Mouse (Mus musculus) stomach, embryonic 14.5 days (tissue): ENCODE results near the gene Mapk10. TPM values are rescaled to one million over a fixed set of nuclear protein-coding genes. Genes with fewer than 3 reads are reported as not detected.

Source experiments
- ATAC-seq: fragments of 200-750 bp; cut with Nextera tagmentation; 2 replicates; pipeline ENCODE4 v1.8.0; 2017; ENCODE audit warnings: low read depth, moderate TSS enrichment; ENCODE audit not compliant: insufficient number of reproducible peaks, insufficient read depth, low FRiP score
- H3K27ac ChIP-seq: fragments of 300-500 bp; sonication (generic); 2 replicates; pipeline ENCODE4 v1.5.1; 2014; ENCODE audit warnings: mild to moderate bottlenecking, low read length, moderate library complexity, mixed read lengths
- H3K27me3 ChIP-seq: fragments of 300-500 bp; sonication (generic); 2 replicates; pipeline ENCODE4 v1.6.1; 2014; ENCODE audit warnings: low read length, control low read depth, mixed read lengths; ENCODE audit not compliant: control insufficient read depth, insufficient read depth
- H3K36me3 ChIP-seq: fragments of 300-500 bp; sonication (generic); 2 replicates; pipeline ENCODE4 v1.6.1; 2014; ENCODE audit warnings: mild to moderate bottlenecking, control low read depth, low read length, moderate library complexity, mixed read lengths; ENCODE audit not compliant: control insufficient read depth, insufficient read depth
- H3K4me1 ChIP-seq: fragments of 300-500 bp; sonication (generic); 2 replicates; pipeline ENCODE4 v1.6.1; 2014; ENCODE audit warnings: low read length, control low read depth, mixed read lengths; ENCODE audit not compliant: control insufficient read depth, insufficient read depth
- H3K4me2 ChIP-seq: fragments of 300-500 bp; sonication (generic); replicated peaks from 2 replicates; pipeline ENCODE4 v1.6.1; 2014; ENCODE audit warnings: low read depth, low read length, control low read depth
- H3K4me3 ChIP-seq: fragments of 300-500 bp; sonication (generic); 2 replicates; pipeline ENCODE4 v1.5.1; 2014; ENCODE audit warnings: low read depth, low read length, control low read depth
- H3K9ac ChIP-seq: fragments of 300-500 bp; sonication (generic); replicated peaks from 2 replicates; pipeline ENCODE4 v1.6.1; 2014; ENCODE audit warnings: low read depth, mild to moderate bottlenecking, control low read depth, low read length, moderate library complexity, mixed read lengths
- H3K9me3 ChIP-seq: fragments of 300-500 bp; sonication (generic); 2 replicates; pipeline ENCODE4 v1.6.1; 2016; ENCODE audit warnings: low read depth, low read length, control low read depth; ENCODE audit not compliant: control insufficient read depth
- WGBS: fragments of 180-500 bp; shearing (Covaris S2); extraction: QIAGEN DNeasy Blood & Tissue Kit; methylation state at CpG from one replicate; pipeline ENCODE4 v1.1.7; 2014; 5-methylcytosine and 5-hydroxymethylcytosine counted together
- polyA plus RNA-seq: library from polyadenylated mRNA; unstranded; fragments of >200 nt; fragmentation: Nextera tagmentation; extraction: Ambion mirVana; gene quantifications from 2 replicates; pipeline ENCODE4 v1.2.1, GENCODE M21; 2014

Gene Mapk10
- polyA plus RNA-seq, 1 experiment from 2014 or later: 12.7 TPM

DNA sequence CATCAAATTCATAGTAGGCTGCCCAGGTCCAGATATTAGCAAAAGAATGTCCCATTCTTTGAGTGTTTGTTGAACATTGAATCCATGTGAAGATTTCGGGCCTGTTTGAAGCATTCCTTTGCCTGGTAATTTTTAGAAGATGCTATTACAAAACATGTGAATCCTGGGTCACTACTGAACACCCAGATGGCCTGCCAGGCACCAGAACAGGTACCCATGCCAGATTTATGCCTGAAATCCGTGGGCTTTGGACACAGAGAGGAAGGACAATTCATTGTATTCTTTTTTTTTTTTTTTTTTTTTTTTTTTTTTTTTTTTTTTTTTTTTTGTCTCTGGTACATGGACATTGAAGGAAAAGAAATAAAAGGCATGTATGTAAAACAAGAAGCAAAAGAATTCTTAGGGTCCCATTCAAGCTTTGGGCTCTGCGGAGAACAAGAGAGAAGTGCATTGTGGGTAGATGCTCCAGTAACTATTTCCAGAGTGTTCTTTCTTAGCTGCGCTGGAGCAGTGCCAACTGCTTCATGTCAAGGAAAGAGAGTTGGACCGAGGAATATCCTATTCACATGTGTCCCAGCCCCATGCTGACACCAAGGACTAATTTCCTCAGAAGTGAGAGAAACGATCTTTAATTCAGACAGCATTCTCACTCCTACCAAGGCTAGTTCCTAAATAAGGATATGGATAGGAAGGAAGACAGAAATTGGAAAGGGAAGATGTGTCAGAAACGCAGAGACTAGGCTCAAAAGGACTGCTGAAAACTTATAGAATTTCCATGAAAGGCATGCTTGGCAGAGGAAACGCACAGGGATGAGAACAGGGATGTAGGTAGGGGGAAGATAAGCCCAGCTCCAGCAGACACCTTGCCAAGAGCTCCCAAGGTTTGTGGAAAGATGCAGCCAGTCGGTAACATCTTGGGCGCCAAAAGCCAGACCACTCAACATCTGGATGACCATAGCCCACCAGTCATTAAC is 105.4 kb downstream of the Mapk10 start:
- no peaks in the 10 kb centered on the region for H3K9me3 ChIP-seq
- no peak overlapping the region for H3K4me3 ChIP-seq
- no peak for ATAC-seq
- no peak overlapping the region for H3K9ac ChIP-seq
- WGBS: 82% methylated on average over 10 of the region's 10 CpGs
- H3K36me3 ChIP-seq: no peaks in the 10 kb centered on the region
- no peak overlapping the region for H3K4me2 ChIP-seq
- no peaks in the 10 kb centered on the region for H3K27me3 ChIP-seq
- no peak overlapping the region for H3K27ac ChIP-seq
- H3K4me1 ChIP-seq: no peaks in the 10 kb centered on the region

DNA sequence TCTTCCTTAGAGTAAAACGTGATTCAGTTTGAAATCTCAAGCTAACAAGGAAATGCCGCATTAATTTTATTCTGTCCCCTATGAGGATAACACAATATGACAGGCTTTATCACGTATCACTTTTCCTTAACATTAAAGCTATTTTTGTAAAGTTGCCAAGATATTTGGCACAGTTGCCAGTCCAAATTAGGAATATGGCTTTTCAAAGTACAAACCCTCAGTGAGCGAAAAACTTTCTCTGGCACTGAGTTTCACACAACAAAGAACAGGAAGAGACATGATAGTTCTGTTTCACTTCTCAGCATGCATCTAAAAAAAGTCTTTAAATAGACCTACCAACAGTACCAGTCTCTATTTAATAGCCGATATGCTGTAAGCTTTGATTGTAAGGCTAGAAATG is 107.1 kb downstream of the Mapk10 start:
- Histone ChIP-seq H3K27me3 (no peaks in the 10 kb centered on the region), H3K4me1 (no peaks in the 10 kb centered on the region), H3K4me2 (no peak overlapping the region), H3K36me3 (no peaks in the 10 kb centered on the region), H3K9me3 (no peaks in the 10 kb centered on the region), H3K4me3 (no peak overlapping the region), H3K9ac (no peak overlapping the region), H3K27ac (no peak overlapping the region)
- WGBS: 78% methylated on average over 5 of the region's 5 CpGs
- ATAC-seq: no peak

- no peaks in the 10 kb centered on the region for H3K9me3 ChIP-seq
- ATAC-seq: no peak
- no peaks in the 10 kb centered on the region for H3K36me3 ChIP-seq
- no peak overlapping the region for H3K4me3 ChIP-seq
- H3K9ac ChIP-seq: no peak overlapping the region
- no peaks in the 10 kb centered on the region for H3K4me1 ChIP-seq
- H3K4me2 ChIP-seq: no peak overlapping the region
- 82% methylated on average over 5 of the region's 5 CpGs for WGBS
- H3K27ac ChIP-seq: no peak overlapping the region
- no peaks in the 10 kb centered on the region for H3K27me3 ChIP-seq
These were observed 108.2 kb downstream of the Mapk10 start for GRCm38 (mm10) chr5:103102876-103103393.

GRCm38 (mm10) chr5:103102176-103102575 is 109.0 kb downstream of the Mapk10 start:
- Histone ChIP-seq H3K27me3 (no peaks in the 10 kb centered on the region), H3K4me2 (no peak overlapping the region), H3K4me3 (no peak overlapping the region), H3K36me3 (no peaks in the 10 kb centered on the region), H3K4me1 (no peaks in the 10 kb centered on the region), H3K9ac (no peak overlapping the region), H3K27ac (no peak overlapping the region), H3K9me3 (no peaks in the 10 kb centered on the region)
- ATAC-seq: no peak
- 73% methylated on average over 1 of the region's 1 CpGs for WGBS

- ATAC-seq: no peak
- H3K27ac ChIP-seq: no peak overlapping the region
- no peak overlapping the region for H3K9ac ChIP-seq
- H3K4me3 ChIP-seq: no peak overlapping the region
- H3K36me3 ChIP-seq: no peaks in the 10 kb centered on the region
- 86% methylated on average over 2 of the region's 2 CpGs for WGBS
- H3K4me2 ChIP-seq: no peak overlapping the region
- H3K9me3 ChIP-seq: no peaks in the 10 kb centered on the region
- no peaks in the 10 kb centered on the region for H3K4me1 ChIP-seq
- H3K27me3 ChIP-seq: no peaks in the 10 kb centered on the region
These were observed 117.0 kb downstream of the Mapk10 start for GRCm38 (mm10) chr5:103094166-103094565.

DNA sequence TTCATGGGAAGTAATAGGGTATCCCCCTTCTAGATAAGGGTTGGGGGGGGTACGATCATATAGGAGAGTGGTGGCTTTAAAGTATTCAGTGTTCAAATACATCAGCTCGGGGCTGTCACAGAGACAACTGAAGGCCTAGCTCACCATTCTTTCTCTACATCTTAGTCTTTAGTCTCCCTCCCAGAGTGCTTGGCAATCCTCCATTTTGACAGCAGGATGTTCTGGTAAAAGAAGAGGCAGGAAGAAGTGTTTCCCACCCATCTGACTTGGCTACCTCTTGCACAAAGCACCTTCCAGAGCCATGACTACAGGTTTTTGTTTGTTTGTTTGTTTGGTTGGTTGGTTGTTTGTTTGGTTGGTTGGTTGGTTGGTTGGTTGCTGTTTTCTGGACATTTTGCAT is 125.3 kb downstream of the Mapk10 start:
- Histone ChIP-seq H3K9me3 (no peaks in the 10 kb centered on the region), H3K4me1 (no peaks in the 10 kb centered on the region), H3K9ac (no peak overlapping the region), H3K36me3 (no peaks in the 10 kb centered on the region), H3K27ac (no peak overlapping the region), H3K27me3 (no peaks in the 10 kb centered on the region), H3K4me3 (no peak overlapping the region), H3K4me2 (no peak overlapping the region)
- 80% methylated on average over 2 of the region's 2 CpGs for WGBS
- ATAC-seq: no peak

DNA sequence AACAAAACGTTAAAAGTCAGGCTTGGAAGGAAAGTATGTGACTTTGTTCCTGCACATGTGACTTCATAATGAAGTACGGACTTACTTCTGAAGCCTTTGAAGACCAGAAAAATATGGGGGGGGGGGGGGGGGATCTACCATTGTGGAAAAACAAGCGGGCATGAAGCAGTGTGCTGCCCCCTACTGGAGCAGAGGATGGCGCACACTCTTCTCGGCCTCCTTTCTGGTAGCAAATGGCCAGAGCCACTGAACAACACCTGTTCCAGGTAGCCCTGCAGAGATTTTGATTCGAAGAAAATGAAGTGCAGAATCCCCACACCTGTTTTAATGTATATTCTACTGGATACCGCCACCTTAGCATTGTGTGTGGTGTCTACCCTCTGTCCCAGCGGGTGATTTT is 135.7 kb downstream of the Mapk10 start:
- 67% methylated on average over 8 of the region's 8 CpGs for WGBS
- no peak overlapping the region for H3K4me2 ChIP-seq

DNA sequence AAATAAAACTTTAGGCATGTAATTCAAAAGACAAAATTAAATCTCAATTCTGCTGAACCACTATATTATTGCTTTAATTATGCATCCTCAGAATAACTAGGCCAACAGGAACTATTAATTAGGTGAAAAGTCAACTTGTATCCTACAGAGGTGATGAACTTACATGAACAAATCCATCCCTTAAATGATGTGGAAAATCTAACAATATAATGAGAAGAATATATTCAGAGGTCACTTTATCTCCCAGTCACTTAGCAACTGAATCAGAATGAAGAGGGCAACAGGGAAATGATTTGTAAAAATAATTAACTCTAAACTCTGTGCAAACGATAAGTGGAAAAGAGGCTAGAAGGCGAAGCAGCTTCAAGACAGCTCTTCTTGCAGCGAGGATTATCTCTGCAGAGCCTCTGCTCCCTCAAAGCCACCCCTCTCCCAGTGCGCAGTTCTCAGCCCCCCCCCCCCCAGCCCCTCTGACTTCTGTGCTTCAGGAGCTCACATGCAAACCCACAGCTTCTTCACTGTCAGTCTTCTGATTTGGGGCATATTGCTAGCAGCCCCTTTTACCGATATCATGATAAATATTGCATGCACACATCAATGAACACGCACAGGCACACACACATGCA is 138.8 kb downstream of the Mapk10 start:
- no peaks in the 10 kb centered on the region for H3K36me3 ChIP-seq
- H3K27ac ChIP-seq: no peak overlapping the region
- no peaks in the 10 kb centered on the region for H3K9me3 ChIP-seq
- H3K27me3 ChIP-seq: no peaks in the 10 kb centered on the region
- H3K9ac ChIP-seq: no peak overlapping the region
- H3K4me1 ChIP-seq: no peaks in the 10 kb centered on the region
- no peak for ATAC-seq
- 74% methylated on average over 6 of the region's 6 CpGs for WGBS
- no peak overlapping the region for H3K4me2 ChIP-seq
- no peak overlapping the region for H3K4me3 ChIP-seq

More for the DNA sequence above, 135.7 kb downstream of the Mapk10 start:
- Histone ChIP-seq H3K4me1 (no peaks in the 10 kb centered on the region), H3K9me3 (no peaks in the 10 kb centered on the region), H3K4me3 (no peak overlapping the region), H3K27ac (no peak overlapping the region), H3K36me3 (no peaks in the 10 kb centered on the region), H3K27me3 (no peaks in the 10 kb centered on the region), H3K9ac (no peak overlapping the region)
- no peak for ATAC-seq
